Mouse (Mus musculus) central nervous system, embryonic 11.5 days (tissue): ENCODE results near the gene Elk4. TPM values are rescaled to one million over a fixed set of nuclear protein-coding genes. Genes with fewer than 3 reads are reported as not detected.

Experiments used
- polyA plus RNA-seq: library from polyadenylated mRNA; depleted of rRNA; stranded (reverse); fragments of >200 nt; gene quantifications from 2 replicates; pipeline ENCODE4 v1.2.3, GENCODE M21; 2012; rRNA removed

Gene Elk4
- 25.6 and 31.1 TPM in 2 replicates for polyA plus RNA-seq

GRCm38 (mm10) chr1:132007282-132007815 is at the start of gene Elk4:
Elk4 (plus strand) TSS chr1:132007607.

GRCm38 (mm10) chr1:131962606-131963084 is 44.8 kb upstream of the Elk4 start, which contains the start of gene Slc45a3:
Slc45a3 (plus strand) TSS chr1:131962967.

GRCm38 (mm10) chr1:132067261-132068255 is 60.2 kb downstream of the Elk4 start, which contains the start of gene Mfsd4a:
Mfsd4a (minus strand) TSS chr1:132068062.

Other genes starting within 250 kb of the Elk4 start
- 0.30 and 0.88 TPM in 2 replicates for gene Pm20d1, start 210.2 kb upstream of the Elk4 start, polyA plus RNA-seq
- 13.0 and 18.0 TPM in 2 replicates for gene Slc41a1, start 180.1 kb upstream of the Elk4 start, polyA plus RNA-seq
- 10.6 and 12.2 TPM in 2 replicates for gene Rab29, start 140.4 kb upstream of the Elk4 start, polyA plus RNA-seq
- gene Nucks1, start 97.1 kb upstream of the Elk4 start, polyA plus RNA-seq = 91.6 and 121 TPM in 2 replicates
- 9.5 and 15.7 TPM in 2 replicates for gene Slc45a3, start 44.6 kb upstream of the Elk4 start, polyA plus RNA-seq
- gene Mfsd4a, start 60.5 kb downstream of the Elk4 start, polyA plus RNA-seq = 0.07 and 0.48 TPM in 2 replicates
- gene Cdk18, start 132.1 kb downstream of the Elk4 start, polyA plus RNA-seq = 0.61 and 3.6 TPM in 2 replicates
- gene Lemd1, start 183.8 kb downstream of the Elk4 start, polyA plus RNA-seq = 15.5 and 40.5 TPM in 2 replicates
- gene AC124108.1, start 183.8 kb downstream of the Elk4 start, polyA plus RNA-seq = 14.4 and 16.0 TPM in 2 replicates
- gene Gm10188, start 222.2 kb downstream of the Elk4 start, polyA plus RNA-seq = not detected in 2 replicates